Mouse (Mus musculus) limb, embryonic 15.5 days (tissue): ENCODE results near the gene Dcbld1. TPM values are rescaled to one million over a fixed set of nuclear protein-coding genes. Genes with fewer than 3 reads are reported as not detected.
"Not testable (repeated sequence)": the region's sequence is repeated elsewhere in the genome, so short reads cannot be mapped to it uniquely, and the experiment has no call there.

Source experiments
- ATAC-seq: fragments of 200-750 bp; cut with Nextera tagmentation; 2 replicates; pipeline ENCODE4 v1.8.0; 2017; ENCODE audit warnings: low read depth, moderate TSS enrichment; ENCODE audit not compliant: insufficient number of reproducible peaks, low FRiP score, low TSS enrichment
- H3K27ac ChIP-seq: fragments of 300-500 bp; sonication (generic); 2 replicates; pipeline ENCODE4 v1.5.1; 2015; ENCODE audit warnings: moderate library complexity, mild to moderate bottlenecking, inconsistent platforms
- H3K27me3 ChIP-seq: fragments of 300-500 bp; sonication (generic); 2 replicates; pipeline ENCODE4 v1.6.1; 2015; ENCODE audit warnings: inconsistent platforms
- H3K36me3 ChIP-seq: fragments of 300-500 bp; sonication (generic); 2 replicates; pipeline ENCODE4 v1.6.1; 2015; ENCODE audit warnings: inconsistent platforms
- H3K4me1 ChIP-seq: fragments of 300-500 bp; sonication (generic); 2 replicates; pipeline ENCODE4 v1.6.1; 2015; ENCODE audit warnings: inconsistent platforms
- H3K4me2 ChIP-seq: fragments of 300-500 bp; sonication (generic); 2 replicates; pipeline ENCODE4 v1.6.1; 2015; ENCODE audit warnings: mild to moderate bottlenecking, inconsistent platforms
- H3K4me3 ChIP-seq: fragments of 300-500 bp; sonication (generic); 2 replicates; pipeline ENCODE4 v1.5.1; 2015; ENCODE audit warnings: mild to moderate bottlenecking, inconsistent platforms
- H3K9ac ChIP-seq: fragments of 300-500 bp; sonication (generic); 2 replicates; pipeline ENCODE4 v1.6.1; 2015; ENCODE audit warnings: inconsistent platforms
- H3K9me3 ChIP-seq: fragments of 300-500 bp; sonication (generic); 2 replicates; pipeline ENCODE4 v1.6.1; 2016; ENCODE audit warnings: inconsistent platforms
- WGBS: fragments of 180-500 bp; shearing (Covaris S2); methylation state at CpG from one replicate; pipeline ENCODE4 v1.1.7; 2015; 5-methylcytosine and 5-hydroxymethylcytosine counted together
- polyA plus RNA-seq: library from polyadenylated mRNA; unstranded; fragments of >200 nt; fragmentation: Nextera tagmentation; extraction: Ambion mirVana; gene quantifications from 2 replicates; pipeline ENCODE4 v1.2.1, GENCODE M21; 2015

Gene Dcbld1
- polyA plus RNA-seq, 1 experiment from 2014 or later = 17.0 TPM

GRCm38 (mm10) chr10:52287852-52288533 lies 54.6 kb downstream of the Dcbld1 start:
- Histone ChIP-seq H3K36me3 (peaks cover 3% of the 10 kb centered on the region; the same call in 1 of the 2 replicates), H3K27me3 (no peaks in the 10 kb centered on the region), H3K9ac (no peak overlapping the region), H3K4me2 (no peak overlapping the region), H3K9me3 (no peaks in the 10 kb centered on the region), H3K4me1 (no peaks in the 10 kb centered on the region), H3K27ac (no peak overlapping the region), H3K4me3 (no peak overlapping the region)
- no peak for ATAC-seq
- 69% methylated on average over 5 of the region's 5 CpGs for WGBS

- Histone ChIP-seq H3K4me3 (no peak overlapping the region), H3K4me2 (no peak overlapping the region), H3K27me3 (no peaks in the 10 kb centered on the region), H3K36me3 (peaks cover 3% of the 10 kb centered on the region; the same call in 1 of the 2 replicates), H3K9ac (no peak overlapping the region), H3K4me1 (no peaks in the 10 kb centered on the region), H3K9me3 (no peaks in the 10 kb centered on the region), H3K27ac (no peak overlapping the region)
- WGBS = 79% methylated on average over 3 of the region's 3 CpGs
- no peak for ATAC-seq
Observed at GRCm38 (mm10) chr10:52289261-52289660, 55.8 kb downstream of the Dcbld1 start.

GRCm38 (mm10) chr10:52292391-52292790 lies 59.0 kb downstream of the Dcbld1 start:
- 86% methylated on average over 1 of the region's 1 CpGs for WGBS
- not testable (repeated sequence) for H3K9me3 ChIP-seq, H3K27ac ChIP-seq, H3K9ac ChIP-seq, H3K36me3 ChIP-seq, ATAC-seq, H3K4me3 ChIP-seq, H3K4me1 ChIP-seq, H3K4me2 ChIP-seq, H3K27me3 ChIP-seq

- ATAC-seq = no peak
- Histone ChIP-seq H3K4me2 (no peak overlapping the region), H3K9me3 (no peaks in the 10 kb centered on the region), H3K4me1 (no peaks in the 10 kb centered on the region), H3K4me3 (no peak overlapping the region), H3K36me3 (no peaks in the 10 kb centered on the region), H3K27me3 (no peaks in the 10 kb centered on the region), H3K27ac (no peak overlapping the region), H3K9ac (no peak overlapping the region)
- 87% methylated on average over 4 of the region's 4 CpGs for WGBS
Observed at GRCm38 (mm10) chr10:52293921-52294577, 60.6 kb downstream of the Dcbld1 start.

GRCm38 (mm10) chr10:52295934-52296333 lies 62.5 kb downstream of the Dcbld1 start:
- no peaks in the 10 kb centered on the region for H3K36me3 ChIP-seq
- no peak for ATAC-seq
- no peak overlapping the region for H3K4me3 ChIP-seq
- H3K4me2 ChIP-seq = no peak overlapping the region
- H3K4me1 ChIP-seq = no peaks in the 10 kb centered on the region
- 92% methylated on average over 2 of the region's 2 CpGs for WGBS
- no peak overlapping the region for H3K27ac ChIP-seq
- H3K9ac ChIP-seq = no peak overlapping the region
- H3K27me3 ChIP-seq = no peaks in the 10 kb centered on the region
- H3K9me3 ChIP-seq = no peaks in the 10 kb centered on the region

GRCm38 (mm10) chr10:52298568-52298967 lies 65.1 kb downstream of the Dcbld1 start:
- H3K4me3 ChIP-seq, H3K27ac ChIP-seq, H3K27me3 ChIP-seq, H3K9me3 ChIP-seq, H3K36me3 ChIP-seq, H3K4me2 ChIP-seq, ATAC-seq, H3K4me1 ChIP-seq, H3K9ac ChIP-seq: not testable (repeated sequence)

- Histone ChIP-seq H3K36me3 (no peaks in the 10 kb centered on the region), H3K9ac (no peak overlapping the region), H3K4me3 (no peak overlapping the region), H3K4me1 (no peaks in the 10 kb centered on the region), H3K4me2 (no peak overlapping the region), H3K27me3 (no peaks in the 10 kb centered on the region), H3K27ac (no peak overlapping the region), H3K9me3 (no peaks in the 10 kb centered on the region)
- WGBS = 89% methylated on average over 4 of the region's 4 CpGs
- ATAC-seq = no peak
Observed at GRCm38 (mm10) chr10:52301766-52302165, 68.3 kb downstream of the Dcbld1 start.

GRCm38 (mm10) chr10:52302271-52302670 lies 68.9 kb downstream of the Dcbld1 start:
- ATAC-seq = no peak

GRCm38 (mm10) chr10:52304574-52304973 lies 71.2 kb downstream of the Dcbld1 start:
- H3K36me3 ChIP-seq = no peaks in the 10 kb centered on the region
- no peak overlapping the region for H3K9ac ChIP-seq
- 69% methylated on average over 7 of the region's 7 CpGs for WGBS
- no peak overlapping the region for H3K4me2 ChIP-seq
- no peak overlapping the region for H3K27ac ChIP-seq
- H3K27me3 ChIP-seq = no peaks in the 10 kb centered on the region
- no peak for ATAC-seq
- H3K4me1 ChIP-seq = no peaks in the 10 kb centered on the region
- no peaks in the 10 kb centered on the region for H3K9me3 ChIP-seq
- H3K4me3 ChIP-seq = no peak overlapping the region

More at GRCm38 (mm10) chr10:52302271-52302670, 68.9 kb downstream of the Dcbld1 start:
- no peaks in the 10 kb centered on the region for H3K9me3 ChIP-seq
- H3K4me3 ChIP-seq = no peak overlapping the region
- no peaks in the 10 kb centered on the region for H3K27me3 ChIP-seq
- H3K9ac ChIP-seq = no peak overlapping the region
- H3K4me2 ChIP-seq = no peak overlapping the region
- H3K36me3 ChIP-seq = no peaks in the 10 kb centered on the region
- no peak overlapping the region for H3K27ac ChIP-seq
- H3K4me1 ChIP-seq = no peaks in the 10 kb centered on the region

GRCm38 (mm10) chr10:52309196-52309595 lies 75.8 kb downstream of the Dcbld1 start:
- Histone ChIP-seq H3K4me2 (no peak overlapping the region), H3K9ac (no peak overlapping the region), H3K27me3 (no peaks in the 10 kb centered on the region), H3K4me3 (no peak overlapping the region), H3K27ac (no peak overlapping the region), H3K36me3 (peaks cover 9% of the 10 kb centered on the region), H3K9me3 (no peaks in the 10 kb centered on the region), H3K4me1 (no peaks in the 10 kb centered on the region)
- ATAC-seq = no peak
- WGBS = 80% methylated on average over 8 of the region's 8 CpGs

- H3K36me3 ChIP-seq = peaks cover 21% of the 10 kb centered on the region
- no peaks in the 10 kb centered on the region for H3K4me1 ChIP-seq
- H3K9me3 ChIP-seq = no peaks in the 10 kb centered on the region
- H3K9ac ChIP-seq = no peak overlapping the region
- no peak for ATAC-seq
- H3K4me3 ChIP-seq = no peak overlapping the region
- 93% methylated on average over 28 of the region's 28 CpGs for WGBS
- no peak overlapping the region for H3K27ac ChIP-seq
- no peak overlapping the region for H3K4me2 ChIP-seq
- H3K27me3 ChIP-seq = no peaks in the 10 kb centered on the region
Observed at GRCm38 (mm10) chr10:52319506-52320286, 86.3 kb downstream of the Dcbld1 start.

GRCm38 (mm10) chr10:52321918-52322317 lies 88.5 kb downstream of the Dcbld1 start:
- H3K4me1 ChIP-seq = no peaks in the 10 kb centered on the region
- no peak overlapping the region for H3K27ac ChIP-seq
- peaks cover 17% of the 10 kb centered on the region for H3K36me3 ChIP-seq
- no peak overlapping the region for H3K4me3 ChIP-seq
- no peak for ATAC-seq
- H3K4me2 ChIP-seq = no peak overlapping the region
- H3K27me3 ChIP-seq = no peaks in the 10 kb centered on the region
- no peak overlapping the region for H3K9ac ChIP-seq
- no peaks in the 10 kb centered on the region for H3K9me3 ChIP-seq
- 87% methylated on average over 3 of the region's 3 CpGs for WGBS
